Mouse (Mus musculus) embryonic facial prominence, embryonic 10.5 days (tissue): ENCODE results near the gene Arl15. TPM values are rescaled to one million over a fixed set of nuclear protein-coding genes. Genes with fewer than 3 reads are reported as not detected.

Source experiments
- DNase-seq: peaks from one replicate; pipeline ENCODE4 v3.0.0-alpha.2; 2017; ENCODE audit warnings: low spot score
- H3K27ac ChIP-seq: fragments of 300-500 bp; sonication (generic); replicated peaks from 2 replicates; pipeline ENCODE4 v1.5.1; 2016; ENCODE audit warnings: mild to moderate bottlenecking
- H3K27me3 ChIP-seq: fragments of 300-500 bp; sonication (generic); replicated peaks from 2 replicates; pipeline ENCODE4 v1.6.1; 2016; ENCODE audit warnings: low read depth, mild to moderate bottlenecking; ENCODE audit not compliant: poor library complexity, severe bottlenecking
- H3K36me3 ChIP-seq: fragments of 300-500 bp; sonication (generic); replicated peaks from 2 replicates; pipeline ENCODE4 v1.6.1; 2016; ENCODE audit warnings: mild to moderate bottlenecking, moderate library complexity
- H3K4me1 ChIP-seq: fragments of 300-500 bp; sonication (generic); 2 replicates; pipeline ENCODE4 v1.6.1; 2016
- H3K4me3 ChIP-seq: fragments of 300-500 bp; sonication (generic); 2 replicates; pipeline ENCODE4 v1.5.1; 2016; ENCODE audit warnings: mild to moderate bottlenecking, moderate library complexity
- H3K9me3 ChIP-seq: fragments of 300-500 bp; sonication (generic); 2 replicates; pipeline ENCODE4 v1.6.1; 2016; ENCODE audit warnings: mild to moderate bottlenecking
- WGBS: fragments of 180-500 bp; shearing (Covaris S2); methylation state at CpG from one replicate; pipeline ENCODE4 v1.1.7; 2016; 5-methylcytosine and 5-hydroxymethylcytosine counted together
- polyA plus RNA-seq: library from polyadenylated mRNA; unstranded; fragments of >200 nt; fragmentation: Nextera tagmentation; extraction: Ambion mirVana; gene quantifications from 2 replicates; pipeline ENCODE4 v1.2.1, GENCODE M21; 2016

Gene Arl15
- polyA plus RNA-seq, 1 experiment from 2014 or later: 11.1 TPM

- 94% methylated on average over 16 of the region's 16 CpGs for WGBS
- DNase-seq: no peak
- H3K4me3 ChIP-seq: no peak overlapping the region
- peaks cover 8% of the 10 kb centered on the region for H3K4me1 ChIP-seq
- no peaks in the 10 kb centered on the region for H3K9me3 ChIP-seq
- 0 out of 2 replicates have a peak, but pooled peaks cover 6% of the 10 kb centered on the region for H3K36me3 ChIP-seq
- no peak overlapping the region for H3K27ac ChIP-seq
- no peaks in the 10 kb centered on the region for H3K27me3 ChIP-seq
Measured at GRCm38 (mm10) chr13:113838601-113839576, 44.6 kb downstream of the Arl15 start.

- WGBS: 82% methylated on average over 6 of the region's 6 CpGs
- peaks cover 18% of the 10 kb centered on the region for H3K4me1 ChIP-seq
- H3K27me3 ChIP-seq: no peaks in the 10 kb centered on the region
- DNase-seq: no peak
- no peaks in the 10 kb centered on the region for H3K9me3 ChIP-seq
- 0 out of 2 replicates have a peak, but pooled peaks cover 6% of the 10 kb centered on the region for H3K36me3 ChIP-seq
- no peak overlapping the region for H3K27ac ChIP-seq
- no peak overlapping the region for H3K4me3 ChIP-seq
Measured at GRCm38 (mm10) chr13:113840421-113840820, 46.1 kb downstream of the Arl15 start.

- peaks cover 33% of the 10 kb centered on the region for H3K4me1 ChIP-seq
- no peak overlapping the region for H3K27ac ChIP-seq
- 92% methylated on average over 14 of the region's 14 CpGs for WGBS
- H3K36me3 ChIP-seq: 0 out of 2 replicates have a peak, but pooled peaks cover 6% of the 10 kb centered on the region
- no peaks in the 10 kb centered on the region for H3K27me3 ChIP-seq
- no peaks in the 10 kb centered on the region for H3K9me3 ChIP-seq
- DNase-seq: no peak
- H3K4me3 ChIP-seq: no peak overlapping the region
Measured at GRCm38 (mm10) chr13:113842411-113843309, 48.4 kb downstream of the Arl15 start.

GRCm38 (mm10) chr13:113843310-113843649, 49.0 kb downstream of the Arl15 start:
- no peak for DNase-seq
- Histone ChIP-seq H3K4me1 (peaks cover 33% of the 10 kb centered on the region), H3K27ac (no peak overlapping the region), H3K36me3 (0 out of 2 replicates have a peak, but pooled peaks cover 6% of the 10 kb centered on the region), H3K4me3 (no peak overlapping the region), H3K9me3 (no peaks in the 10 kb centered on the region), H3K27me3 (no peaks in the 10 kb centered on the region)
- 78% methylated on average over 3 of the region's 3 CpGs for WGBS

- no peak for DNase-seq
- Histone ChIP-seq H3K36me3 (0 out of 2 replicates have a peak, but pooled peaks cover 5% of the 10 kb centered on the region), H3K27ac (no peak overlapping the region), H3K9me3 (no peaks in the 10 kb centered on the region), H3K4me1 (peaks cover 33% of the 10 kb centered on the region), H3K27me3 (no peaks in the 10 kb centered on the region), H3K4me3 (no peak overlapping the region)
- 97% methylated on average over 8 of the region's 8 CpGs for WGBS
Measured at GRCm38 (mm10) chr13:113843901-113844300, 49.6 kb downstream of the Arl15 start.

GRCm38 (mm10) chr13:113844717-113845116, 50.4 kb downstream of the Arl15 start:
- Histone ChIP-seq H3K36me3 (peaks cover 6% of the 10 kb centered on the region; the same call in 1 of the 2 replicates), H3K4me1 (peaks cover 33% of the 10 kb centered on the region), H3K9me3 (no peaks in the 10 kb centered on the region), H3K27me3 (no peaks in the 10 kb centered on the region), H3K27ac (no peak overlapping the region), H3K4me3 (no peak overlapping the region)
- DNase-seq: no peak
- 87% methylated on average over 4 of the region's 4 CpGs for WGBS

GRCm38 (mm10) chr13:113845229-113845628, 50.9 kb downstream of the Arl15 start:
- Histone ChIP-seq H3K4me3 (no peak overlapping the region), H3K4me1 (peaks cover 33% of the 10 kb centered on the region), H3K27ac (no peak overlapping the region), H3K9me3 (no peaks in the 10 kb centered on the region), H3K27me3 (no peaks in the 10 kb centered on the region), H3K36me3 (peaks cover 8% of the 10 kb centered on the region; the same call in 1 of the 2 replicates)
- no peak for DNase-seq
- 40% methylated on average over 1 of the region's 1 CpGs for WGBS

GRCm38 (mm10) chr13:113846413-113846812, 52.1 kb downstream of the Arl15 start:
- Histone ChIP-seq H3K4me3 (no peak overlapping the region), H3K9me3 (no peaks in the 10 kb centered on the region), H3K4me1 (peaks cover 33% of the 10 kb centered on the region), H3K27me3 (no peaks in the 10 kb centered on the region), H3K36me3 (peaks cover 12% of the 10 kb centered on the region; the same call in 1 of the 2 replicates), H3K27ac (no peak overlapping the region)
- WGBS: 70% methylated on average over 10 of the region's 10 CpGs
- no peak for DNase-seq

- WGBS: 87% methylated on average over 8 of the region's 8 CpGs
- Histone ChIP-seq H3K4me1 (peaks cover 13% of the 10 kb centered on the region), H3K9me3 (no peaks in the 10 kb centered on the region), H3K27ac (no peak overlapping the region), H3K4me3 (no peak overlapping the region), H3K36me3 (peaks cover 12% of the 10 kb centered on the region; the same call in 1 of the 2 replicates), H3K27me3 (no peaks in the 10 kb centered on the region)
- DNase-seq: no peak
Measured at GRCm38 (mm10) chr13:113850431-113851034, 56.2 kb downstream of the Arl15 start.

- DNase-seq: no peak
- Histone ChIP-seq H3K4me3 (no peak overlapping the region), H3K27me3 (no peaks in the 10 kb centered on the region), H3K4me1 (peaks cover under 1% of the 10 kb centered on the region; the same call in 1 of the 2 replicates), H3K36me3 (peaks cover 12% of the 10 kb centered on the region; the same call in 1 of the 2 replicates), H3K27ac (no peak overlapping the region), H3K9me3 (no peaks in the 10 kb centered on the region)
- 88% methylated on average over 13 of the region's 13 CpGs for WGBS
Measured at GRCm38 (mm10) chr13:113851602-113852375, 57.5 kb downstream of the Arl15 start.

- Histone ChIP-seq H3K36me3 (peaks cover 12% of the 10 kb centered on the region; the same call in 1 of the 2 replicates), H3K4me3 (no peak overlapping the region), H3K4me1 (peaks cover 4% of the 10 kb centered on the region; the same call in 1 of the 2 replicates), H3K9me3 (no peaks in the 10 kb centered on the region), H3K27me3 (no peaks in the 10 kb centered on the region), H3K27ac (no peak overlapping the region)
- DNase-seq: no peak
- 98% methylated on average over 6 of the region's 6 CpGs for WGBS
Measured at GRCm38 (mm10) chr13:113852376-113852666, 58.0 kb downstream of the Arl15 start.
